ENCODE assay signal across 8 mouse cellular contexts in genomic region chr17:56613893-56614292, GRCm38 (mm10). TPM values are rescaled to one million over a fixed set of nuclear protein-coding genes. Genes with fewer than 3 reads are reported as not detected.
DNase-seq lines count a peak whose midpoint lies in the region; ATAC-seq and TF ChIP-seq lines count a peak whose summit lies in the region.
"Not testable (repeated sequence)": the region's sequence is repeated elsewhere in the genome, so short reads cannot be mapped to it uniquely, and the experiment has no call there.

No protein-coding gene starts in this region.

- not testable (repeated sequence) for ATAC-seq in forebrain, embryonic 13.5 days; hindbrain, embryonic 11.5 days (ENCODE audit: low FRiP score); neural tube, embryonic 11.5 days (ENCODE audit: insufficient read depth, low FRiP score, low TSS enrichment)

- not testable (repeated sequence) for TF ChIP-seq CTCF in CH12.LX (conservative IDR thresholded peaks at IDR 0.05 in 1 of 2, IDR thresholded peaks at IDR 0.05 in 1 of 2; ENCODE audit: low read depth in 2 of 2, low read length in 2 of 2); bone marrow macrophage, adult 2 months (IDR thresholded peaks at IDR 0.05; ENCODE audit: low read depth, low read length); lung, adult 2 months (IDR thresholded peaks at IDR 0.05; ENCODE audit: insufficient read depth, low read length)

- not testable (repeated sequence) for TF ChIP-seq EP300 in CH12.LX (IDR thresholded peaks at IDR 0.05; ENCODE audit: low read length)

- peaks cover 21 to 51% of the 10 kb centered on the region in 2 experiments for H3K4me1 ChIP-seq in CH12.LX (ENCODE audit: control insufficient read depth in 1 of 2, insufficient read depth in 2 of 2)
- H3K4me1 ChIP-seq in bone marrow macrophage, adult 2 months (ENCODE audit: control insufficient read depth, insufficient read depth, low read length): peaks cover 24% of the 10 kb centered on the region
- peaks cover 28% of the 10 kb centered on the region for H3K4me1 ChIP-seq in forebrain, embryonic 13.5 days
- H3K4me1 ChIP-seq in hindbrain, embryonic 11.5 days (replicated peaks; ENCODE audit: control insufficient read depth, insufficient read depth, low read length); neural tube, embryonic 11.5 days (ENCODE audit: control insufficient read depth, insufficient read depth, low read length): not testable (repeated sequence)
- peaks cover 12% of the 10 kb centered on the region for H3K4me1 ChIP-seq in lung, adult 2 months (ENCODE audit: control insufficient read depth, insufficient read depth, low read length)

- peaks cover 43% of the 10 kb centered on the region for H3K79me2 ChIP-seq in CH12.LX (replicated peaks; ENCODE audit: control insufficient read depth, extremely low read depth, insufficient read depth, poor library complexity, severe bottlenecking)

- not testable (repeated sequence) for TF ChIP-seq RAD21 in CH12.LX (IDR thresholded peaks at IDR 0.05; ENCODE audit: low read depth, low read length)

- H3K9ac ChIP-seq in CH12.LX (ENCODE audit: insufficient read depth, low read depth): peak overlapping the region; percentile 71
- peak overlapping the region; percentile 78 for H3K9ac ChIP-seq in forebrain, embryonic 13.5 days
- H3K9ac ChIP-seq in hindbrain, embryonic 11.5 days (ENCODE audit: low read depth, low read length): peak overlapping the region; percentile 81
- H3K9ac ChIP-seq in neural tube, embryonic 11.5 days (ENCODE audit: low read length): peak overlapping the region; percentile 84

- TF ChIP-seq POLR2A in CH12.LX (IDR thresholded peaks at IDR 0.05; ENCODE audit: low read depth, low read length); bone marrow macrophage, adult 2 months (IDR thresholded peaks at IDR 0.05; ENCODE audit: borderline replicate concordance, low read depth, low read length); lung, adult 2 months (IDR thresholded peaks at IDR 0.05; ENCODE audit: borderline replicate concordance, extremely low read depth, low read depth, low read length): not testable (repeated sequence)

- not testable (repeated sequence) for DNase-seq in CH12.LX (ENCODE audit: extremely low read depth); hindbrain, embryonic 11.5 days (ENCODE audit: low spot score); neural tube, embryonic 11.5 days (ENCODE audit: low spot score)
- peak; percentile 51 to 64 for DNase-seq in kidney, postnatal 4 days
- peak; percentile 27 for DNase-seq in lung, adult 2 months
- peak; percentile 42 for DNase-seq in testis, postnatal 14 days (ENCODE audit: low spot score)

- dilution Hi-C loops in CH12.LX (cut with MboI; ENCODE audit: extremely low pct_ligation_motif_present, extremely low pct_unique_long_range_greater_than_20kb, low sequenced_read_pairs): not testable (repeated sequence)

- H3K27ac ChIP-seq in CH12.LX (ENCODE audit: insufficient read depth, low read depth): peak overlapping the region; percentile 85
- H3K27ac ChIP-seq in bone marrow macrophage, adult 2 months (ENCODE audit: insufficient read depth, low read depth, low read length): peak overlapping the region; percentile 76
- peak overlapping the region; percentile 89; the same call in 1 of the 2 replicates for H3K27ac ChIP-seq in forebrain, embryonic 13.5 days
- H3K27ac ChIP-seq in hindbrain, embryonic 11.5 days (ENCODE audit: low read depth, low read length): not testable (repeated sequence)
- peak overlapping the region; percentile 88 for H3K27ac ChIP-seq in neural tube, embryonic 11.5 days (ENCODE audit: low read depth, low read length)

- not testable (repeated sequence) for H3K27me3 ChIP-seq in CH12.LX (replicated peaks); forebrain, embryonic 13.5 days; hindbrain, embryonic 11.5 days (ENCODE audit: control insufficient read depth, insufficient read depth, low read length); neural tube, embryonic 11.5 days (ENCODE audit: control insufficient read depth, insufficient read depth, low read length)

- peaks cover 51 to 53% of the 10 kb centered on the region in 2 experiments for H3K36me3 ChIP-seq in CH12.LX (replicated peaks in 1 of 2; ENCODE audit: control insufficient read depth in 1 of 2, insufficient read depth in 1 of 2, low read length in 1 of 2)
- peaks cover 48% of the 10 kb centered on the region for H3K36me3 ChIP-seq in forebrain, embryonic 13.5 days (ENCODE audit: poor library complexity, severe bottlenecking)
- peaks cover 17% of the 10 kb centered on the region; the same call in 1 of the 2 replicates for H3K36me3 ChIP-seq in hindbrain, embryonic 11.5 days (ENCODE audit: control insufficient read depth, insufficient read depth, low read length)
- peaks cover 17% of the 10 kb centered on the region for H3K36me3 ChIP-seq in neural tube, embryonic 11.5 days (ENCODE audit: control insufficient read depth, insufficient read depth, low read length)

- H3K9me3 ChIP-seq in CH12.LX (replicated peaks; ENCODE audit: low read length); forebrain, embryonic 13.5 days (replicated peaks); hindbrain, embryonic 11.5 days (ENCODE audit: control insufficient read depth, low read length); neural tube, embryonic 11.5 days (ENCODE audit: control insufficient read depth, low read length): not testable (repeated sequence)

- in situ Hi-C loops in CH12.LX (cut with MboI; ENCODE audit: low pct_ligation_motif_present, low pct_unique_long_range_greater_than_20kb, low sequenced_read_pairs): not testable (repeated sequence)

- H3K4me2 ChIP-seq in CH12.LX (ENCODE audit: insufficient read depth, low read depth, poor library complexity, severe bottlenecking): peak overlapping the region; percentile 62
- peak overlapping the region; percentile 77 for H3K4me2 ChIP-seq in forebrain, embryonic 13.5 days
- H3K4me2 ChIP-seq in hindbrain, embryonic 11.5 days (replicated peaks; ENCODE audit: low read depth, low read length): peak overlapping the region; percentile 83
- peak overlapping the region; percentile 93 for H3K4me2 ChIP-seq in neural tube, embryonic 11.5 days (ENCODE audit: low read depth)

- under 1% methylated on average over 26 of the region's 26 CpGs for WGBS in forebrain, embryonic 13.5 days
- under 1% methylated on average over 26 of the region's 26 CpGs for WGBS in hindbrain, embryonic 11.5 days
- WGBS in lung, adult 2 months: under 1% methylated on average over 26 of the region's 26 CpGs
- WGBS in neural tube, embryonic 11.5 days: under 1% methylated on average over 26 of the region's 26 CpGs

- H3K4me3 ChIP-seq in CH12.LX (replicated peaks in 1 of 3; ENCODE audit: low read depth in 2 of 3, low read length in 2 of 3, poor library complexity in 1 of 3): peak overlapping the region; percentile 70 to 84 (median 82)
- peak overlapping the region; percentile 93 for H3K4me3 ChIP-seq in bone marrow macrophage, adult 2 months (ENCODE audit: insufficient read depth, low read length)
- H3K4me3 ChIP-seq in forebrain, embryonic 13.5 days: peak overlapping the region; percentile 56
- H3K4me3 ChIP-seq in hindbrain, embryonic 11.5 days (ENCODE audit: low read depth, low read length): peak overlapping the region; percentile 84
- peak overlapping the region; percentile 94 for H3K4me3 ChIP-seq in lung, adult 2 months (replicated peaks; ENCODE audit: extremely low read depth, low read depth, low read length)
- peak overlapping the region; percentile 80 for H3K4me3 ChIP-seq in neural tube, embryonic 11.5 days (ENCODE audit: low read depth, low read length)

RNA-seq across cellular contexts. Expression of gene Rpl36, which starts 0.7 kb away (rescaled TPM):
- 4,187 and 4,995 TPM in 2 replicates for total RNA-seq in CH12.LX (2012; rRNA removed)
- total RNA-seq in CH12.LX (2014; rRNA removed): 1,342 and 1,734 TPM in 2 replicates
- polyA plus RNA-seq in CH12.LX (2012; ENCODE audit: insufficient read length, low read depth): 1,364 and 1,412 TPM in 2 replicates
- 507 and 564 TPM in 2 replicates for polyA plus RNA-seq in bone marrow macrophage, adult 2 months (2012; ENCODE audit: insufficient read depth, insufficient read length, missing spikeins)
- 1,314 and 1,523 TPM in 2 replicates for polyA plus RNA-seq in forebrain, embryonic 13.5 days (2015; fragmentation: Nextera tagmentation; extraction: Ambion mirVana)
- polyA plus RNA-seq in hindbrain, embryonic 11.5 days (2014; fragmentation: Nextera tagmentation; extraction: Ambion mirVana): 1,258 and 1,259 TPM in 2 replicates
- 1,247 and 2,140 TPM in 2 replicates for polyA plus RNA-seq in lung, adult 2 months (2012; rRNA removed)
- 1,299 and 1,352 TPM in 2 replicates for polyA plus RNA-seq in neural tube, embryonic 11.5 days (2014; fragmentation: Nextera tagmentation; extraction: Ambion mirVana)

RNA-seq across cellular contexts. Expression of gene 2410015M20Rik, which starts 4.3 kb away (rescaled TPM):
- total RNA-seq in CH12.LX (2012; rRNA removed): 249 and 272 TPM in 2 replicates
- 154 TPM in 2 replicates for total RNA-seq in CH12.LX (2014; rRNA removed)
- 178 and 202 TPM in 2 replicates for polyA plus RNA-seq in CH12.LX (2012; ENCODE audit: insufficient read length, low read depth)
- polyA plus RNA-seq in bone marrow macrophage, adult 2 months (2012; ENCODE audit: insufficient read depth, insufficient read length, missing spikeins): 80.8 and 87.4 TPM in 2 replicates
- 212 and 224 TPM in 2 replicates for polyA plus RNA-seq in forebrain, embryonic 13.5 days (2015; fragmentation: Nextera tagmentation; extraction: Ambion mirVana)
- 184 and 192 TPM in 2 replicates for polyA plus RNA-seq in hindbrain, embryonic 11.5 days (2014; fragmentation: Nextera tagmentation; extraction: Ambion mirVana)
- 81.7 and 104 TPM in 2 replicates for polyA plus RNA-seq in lung, adult 2 months (2012; rRNA removed)
- polyA plus RNA-seq in neural tube, embryonic 11.5 days (2014; fragmentation: Nextera tagmentation; extraction: Ambion mirVana): 178 and 203 TPM in 2 replicates

RNA-seq across cellular contexts. Expression of gene Lonp1, which starts 12.8 kb away (rescaled TPM):
- 115 and 151 TPM in 2 replicates for total RNA-seq in CH12.LX (2012; rRNA removed)
- 65.4 and 69.6 TPM in 2 replicates for total RNA-seq in CH12.LX (2014; rRNA removed)
- polyA plus RNA-seq in CH12.LX (2012; ENCODE audit: insufficient read length, low read depth): 99.4 and 112 TPM in 2 replicates
- 29.6 and 29.9 TPM in 2 replicates for polyA plus RNA-seq in bone marrow macrophage, adult 2 months (2012; ENCODE audit: insufficient read depth, insufficient read length, missing spikeins)
- 41.2 and 47.1 TPM in 2 replicates for polyA plus RNA-seq in forebrain, embryonic 13.5 days (2015; fragmentation: Nextera tagmentation; extraction: Ambion mirVana)
- 43.7 and 45.4 TPM in 2 replicates for polyA plus RNA-seq in hindbrain, embryonic 11.5 days (2014; fragmentation: Nextera tagmentation; extraction: Ambion mirVana)
- polyA plus RNA-seq in lung, adult 2 months (2012; rRNA removed): 48.9 and 53.9 TPM in 2 replicates
- 56.0 and 56.3 TPM in 2 replicates for polyA plus RNA-seq in neural tube, embryonic 11.5 days (2014; fragmentation: Nextera tagmentation; extraction: Ambion mirVana)

RNA-seq across cellular contexts. Expression of gene Catsperd, which starts 14.1 kb away (rescaled TPM):
- total RNA-seq in CH12.LX (2012; rRNA removed) (0.21 and 0.25 TPM in 2 replicates), CH12.LX (2014; rRNA removed) (0.16 and 0.49 TPM in 2 replicates)
- 0.36 and 0.45 TPM in 2 replicates for polyA plus RNA-seq in CH12.LX (2012; ENCODE audit: insufficient read length, low read depth)
- not detected in 2 replicates for polyA plus RNA-seq in bone marrow macrophage, adult 2 months (2012; ENCODE audit: insufficient read depth, insufficient read length, missing spikeins)
- 0.58 and 0.70 TPM in 2 replicates for polyA plus RNA-seq in forebrain, embryonic 13.5 days (2015; fragmentation: Nextera tagmentation; extraction: Ambion mirVana)
- 0.56 and 0.86 TPM in 2 replicates for polyA plus RNA-seq in hindbrain, embryonic 11.5 days (2014; fragmentation: Nextera tagmentation; extraction: Ambion mirVana)
- 0.16 and 0.43 TPM in 2 replicates for polyA plus RNA-seq in lung, adult 2 months (2012; rRNA removed)
- polyA plus RNA-seq in neural tube, embryonic 11.5 days (2014; fragmentation: Nextera tagmentation; extraction: Ambion mirVana): 0.54 and 0.92 TPM in 2 replicates

RNA-seq across cellular contexts. Expression of gene Safb, which starts 29.3 kb away (rescaled TPM):
- total RNA-seq in CH12.LX (2012; rRNA removed) (75.9 and 88.5 TPM in 2 replicates), CH12.LX (2014; rRNA removed) (19.7 and 25.4 TPM in 2 replicates)
- 135 and 142 TPM in 2 replicates for polyA plus RNA-seq in CH12.LX (2012; ENCODE audit: insufficient read length, low read depth)
- 73.7 and 75.6 TPM in 2 replicates for polyA plus RNA-seq in bone marrow macrophage, adult 2 months (2012; ENCODE audit: insufficient read depth, insufficient read length, missing spikeins)
- 126 and 135 TPM in 2 replicates for polyA plus RNA-seq in forebrain, embryonic 13.5 days (2015; fragmentation: Nextera tagmentation; extraction: Ambion mirVana)
- 93.7 and 105 TPM in 2 replicates for polyA plus RNA-seq in hindbrain, embryonic 11.5 days (2014; fragmentation: Nextera tagmentation; extraction: Ambion mirVana)
- 102 and 115 TPM in 2 replicates for polyA plus RNA-seq in lung, adult 2 months (2012; rRNA removed)
- 114 and 120 TPM in 2 replicates for polyA plus RNA-seq in neural tube, embryonic 11.5 days (2014; fragmentation: Nextera tagmentation; extraction: Ambion mirVana)
